Mouse (Mus musculus) limb, embryonic 13.5 days (tissue): ENCODE results near the gene Mettl26. TPM values are rescaled to one million over a fixed set of nuclear protein-coding genes. Genes with fewer than 3 reads are reported as not detected.
A peak's percentile ranks its signal among the peaks of the same experiment; 100 is the strongest.

ENCODE experiments used
- ATAC-seq: fragments of 200-750 bp; cut with Nextera tagmentation; 2 replicates; pipeline ENCODE4 v1.8.0; 2017; ENCODE audit warnings: low read depth, moderate number of reproducible peaks, moderate TSS enrichment; ENCODE audit not compliant: low FRiP score
- H3K27ac ChIP-seq: fragments of 300-500 bp; sonication (generic); 2 replicates; pipeline ENCODE4 v1.5.1; 2015; ENCODE audit warnings: inconsistent platforms, mild to moderate bottlenecking, moderate library complexity
- H3K27me3 ChIP-seq: fragments of 300-500 bp; sonication (generic); 2 replicates; pipeline ENCODE4 v1.6.1; 2015; ENCODE audit warnings: mild to moderate bottlenecking, inconsistent platforms
- H3K36me3 ChIP-seq: fragments of 300-500 bp; sonication (generic); 2 replicates; pipeline ENCODE4 v1.6.1; 2015; ENCODE audit warnings: inconsistent platforms, mild to moderate bottlenecking, moderate library complexity
- H3K4me1 ChIP-seq: fragments of 300-500 bp; sonication (generic); 2 replicates; pipeline ENCODE4 v1.6.1; 2015; ENCODE audit warnings: inconsistent platforms
- H3K4me2 ChIP-seq: fragments of 300-500 bp; sonication (generic); replicated peaks from 2 replicates; pipeline ENCODE4 v1.6.1; 2015; ENCODE audit warnings: inconsistent platforms, mild to moderate bottlenecking, moderate library complexity
- H3K4me3 ChIP-seq: fragments of 300-500 bp; sonication (generic); 2 replicates; pipeline ENCODE4 v1.5.1; 2015; ENCODE audit warnings: moderate library complexity, mild to moderate bottlenecking, inconsistent platforms
- H3K9ac ChIP-seq: fragments of 300-500 bp; sonication (generic); 2 replicates; pipeline ENCODE4 v1.6.1; 2015; ENCODE audit warnings: mild to moderate bottlenecking, inconsistent platforms
- H3K9me3 ChIP-seq: fragments of 300-500 bp; sonication (generic); 2 replicates; pipeline ENCODE4 v1.6.1; 2016; ENCODE audit warnings: inconsistent platforms
- WGBS: fragments of 180-500 bp; shearing (Covaris S2); methylation state at CpG from one replicate; pipeline ENCODE4 v1.1.7; 2015; 5-methylcytosine and 5-hydroxymethylcytosine counted together
- polyA plus RNA-seq: library from polyadenylated mRNA; unstranded; fragments of >200 nt; fragmentation: Nextera tagmentation; extraction: Ambion mirVana; gene quantifications from 2 replicates; pipeline ENCODE4 v1.2.1, GENCODE M21; 2015

Gene Mettl26
- 56.1 and 56.2 TPM in 2 replicates for polyA plus RNA-seq

GRCm38 (mm10) chr17:25874721-25875170, at the start of gene Mettl26:
Mettl26 (plus strand) TSS chr17:25875074.
- Histone ChIP-seq H3K4me2 (peak within 1 kb of the TSS; percentile 96), H3K9ac (peak within 1 kb of the TSS; percentile 84), H3K4me1 (peaks cover 23% of the 10 kb centered on the region), H3K27me3 (no peaks in the 10 kb centered on the region), H3K27ac (peak within 1 kb of the TSS; percentile 94), H3K4me3 (peak within 1 kb of the TSS; percentile 76), H3K36me3 (peaks cover 22% of the 10 kb centered on the region), H3K9me3 (no peaks in the 10 kb centered on the region)
- 0% methylated on average over 25 of the region's 25 CpGs for WGBS
- ATAC-seq = peak; percentile 79

GRCm38 (mm10) chr17:25825311-25825710, 49.6 kb upstream of the Mettl26 start:
- Histone ChIP-seq H3K4me3 (no peak overlapping the region), H3K27ac (no peak overlapping the region), H3K27me3 (peaks cover 22% of the 10 kb centered on the region), H3K9me3 (no peaks in the 10 kb centered on the region), H3K36me3 (peaks cover 29% of the 10 kb centered on the region), H3K9ac (no peak overlapping the region), H3K4me1 (peaks cover 48% of the 10 kb centered on the region), H3K4me2 (peak overlapping the region; percentile 97)
- no peak for ATAC-seq
- 88% methylated on average over 6 of the region's 6 CpGs for WGBS

- WGBS = 96% methylated on average over 27 of the region's 27 CpGs
Observed at GRCm38 (mm10) chr17:25825984-25826570, 48.8 kb upstream of the Mettl26 start.

GRCm38 (mm10) chr17:25827011-25827410, 47.9 kb upstream of the Mettl26 start:
- peaks cover 65% of the 10 kb centered on the region for H3K4me1 ChIP-seq
- 96% methylated on average over 13 of the region's 13 CpGs for WGBS
- no peak overlapping the region for H3K27ac ChIP-seq
- H3K36me3 ChIP-seq = peaks cover 45% of the 10 kb centered on the region
- no peak for ATAC-seq
- no peaks in the 10 kb centered on the region for H3K9me3 ChIP-seq
- H3K27me3 ChIP-seq = peaks cover 7% of the 10 kb centered on the region
- no peak overlapping the region for H3K4me3 ChIP-seq
- H3K4me2 ChIP-seq = 0 out of 2 replicates have a peak overlapping the region, but pooled peaks have one; percentile 1
- H3K9ac ChIP-seq = no peak overlapping the region; the same call in 1 of the 2 replicates

More at GRCm38 (mm10) chr17:25825984-25826570, 48.8 kb upstream of the Mettl26 start:
- no peak for ATAC-seq
- Histone ChIP-seq H3K9ac (no peak overlapping the region), H3K9me3 (no peaks in the 10 kb centered on the region), H3K27me3 (peaks cover 15% of the 10 kb centered on the region), H3K4me2 (no peak overlapping the region), H3K27ac (no peak overlapping the region), H3K36me3 (peaks cover 37% of the 10 kb centered on the region), H3K4me3 (no peak overlapping the region), H3K4me1 (peaks cover 56% of the 10 kb centered on the region)

- peaks cover 67% of the 10 kb centered on the region for H3K4me1 ChIP-seq
- 0 out of 2 replicates have a peak, but pooled peaks cover under 1% of the 10 kb centered on the region for H3K27me3 ChIP-seq
- H3K4me3 ChIP-seq = 0 out of 2 replicates have a peak overlapping the region, but pooled peaks have one; percentile 88
- ATAC-seq = no peak
- WGBS = 89% methylated on average over 22 of the region's 22 CpGs
- H3K36me3 ChIP-seq = peaks cover 45% of the 10 kb centered on the region
- peak overlapping the region; percentile 84; the same call in 1 of the 2 replicates for H3K4me2 ChIP-seq
- no peak overlapping the region for H3K27ac ChIP-seq
- H3K9ac ChIP-seq = peak overlapping the region; percentile 31
- H3K9me3 ChIP-seq = no peaks in the 10 kb centered on the region
Observed at GRCm38 (mm10) chr17:25827546-25828222, 47.2 kb upstream of the Mettl26 start.

GRCm38 (mm10) chr17:25828223-25828594, 46.7 kb upstream of the Mettl26 start:
- Histone ChIP-seq H3K4me1 (peaks cover 64% of the 10 kb centered on the region), H3K4me2 (peak overlapping the region; percentile 84), H3K9ac (peak overlapping the region; percentile 81), H3K9me3 (no peaks in the 10 kb centered on the region), H3K27me3 (no peaks in the 10 kb centered on the region), H3K4me3 (peak overlapping the region; percentile 88), H3K36me3 (peaks cover 45% of the 10 kb centered on the region), H3K27ac (peak overlapping the region; percentile 88; the same call in 1 of the 2 replicates)
- 82% methylated on average over 8 of the region's 8 CpGs for WGBS
- ATAC-seq = no peak

GRCm38 (mm10) chr17:25828712-25829557, 45.9 kb upstream of the Mettl26 start, which contains the start of gene Jmjd8:
Jmjd8 (plus strand) TSS chr17:25828867.
- ATAC-seq = peak; percentile 41
- H3K4me3 ChIP-seq = peak within 1 kb of the TSS; percentile 88
- under 1% methylated on average over 32 of the region's 32 CpGs for WGBS
- H3K4me2 ChIP-seq = peak within 1 kb of the TSS; percentile 84
- H3K36me3 ChIP-seq = peaks cover 45% of the 10 kb centered on the region
- peaks cover 67% of the 10 kb centered on the region for H3K4me1 ChIP-seq
- H3K9me3 ChIP-seq = no peaks in the 10 kb centered on the region
- no peaks in the 10 kb centered on the region for H3K27me3 ChIP-seq
- H3K27ac ChIP-seq = peak within 1 kb of the TSS; percentile 88
- H3K9ac ChIP-seq = peak within 1 kb of the TSS; percentile 81

- Histone ChIP-seq H3K27me3 (no peaks in the 10 kb centered on the region), H3K9ac (peak overlapping the region; percentile 81), H3K9me3 (no peaks in the 10 kb centered on the region), H3K4me1 (peaks cover 67% of the 10 kb centered on the region), H3K4me3 (peak overlapping the region; percentile 88), H3K27ac (peak overlapping the region; percentile 88), H3K4me2 (peak overlapping the region; percentile 84), H3K36me3 (peaks cover 46% of the 10 kb centered on the region)
- 37% methylated on average over 8 of the region's 8 CpGs for WGBS
- no peak for ATAC-seq
Observed at GRCm38 (mm10) chr17:25829558-25830017, 45.3 kb upstream of the Mettl26 start.

- Histone ChIP-seq H3K27ac (no peak overlapping the region), H3K9ac (peak overlapping the region; percentile 81; the same call in 1 of the 2 replicates), H3K36me3 (peaks cover 53% of the 10 kb centered on the region), H3K4me1 (peaks cover 67% of the 10 kb centered on the region), H3K27me3 (no peaks in the 10 kb centered on the region), H3K4me2 (peak overlapping the region; percentile 98), H3K4me3 (peak overlapping the region; percentile 88), H3K9me3 (no peaks in the 10 kb centered on the region)
- 85% methylated on average over 4 of the region's 4 CpGs for WGBS
- ATAC-seq = no peak
Observed at GRCm38 (mm10) chr17:25830200-25830753, 44.6 kb upstream of the Mettl26 start.

GRCm38 (mm10) chr17:25830806-25831431, 44.0 kb upstream of the Mettl26 start:
- H3K4me2 ChIP-seq = peak overlapping the region; percentile 98
- 90% methylated on average over 14 of the region's 14 CpGs for WGBS
- H3K9ac ChIP-seq = 0 out of 2 replicates have a peak overlapping the region, but pooled peaks have one; percentile 91
- H3K27me3 ChIP-seq = no peaks in the 10 kb centered on the region
- ATAC-seq = no peak
- no peaks in the 10 kb centered on the region for H3K9me3 ChIP-seq
- H3K4me3 ChIP-seq = peak overlapping the region; percentile 88
- H3K27ac ChIP-seq = no peak overlapping the region
- H3K4me1 ChIP-seq = peaks cover 68% of the 10 kb centered on the region
- H3K36me3 ChIP-seq = peaks cover 52% of the 10 kb centered on the region
